Mouse (Mus musculus) testis, adult 2 months (tissue): ENCODE data around the gene Etl4.

Experiments
- CTCF ChIP-seq: fragments of 200-500 bp; IDR thresholded peaks from 2 replicates; pipeline ENCODE4 v1.5.1; 2012; ENCODE audit warnings: low read depth, mild to moderate bottlenecking, inconsistent platforms, low read length, moderate library complexity; ENCODE audit not compliant: control insufficient read depth, insufficient read depth, insufficient replicate concordance
- POLR2A ChIP-seq: fragments of 200-500 bp; IDR thresholded peaks from 2 replicates; pipeline ENCODE4 v1.6.1; 2012; ENCODE audit warnings: low read depth, mild to moderate bottlenecking, inconsistent platforms, low read length, moderate library complexity; ENCODE audit not compliant: control insufficient read depth

DNA sequence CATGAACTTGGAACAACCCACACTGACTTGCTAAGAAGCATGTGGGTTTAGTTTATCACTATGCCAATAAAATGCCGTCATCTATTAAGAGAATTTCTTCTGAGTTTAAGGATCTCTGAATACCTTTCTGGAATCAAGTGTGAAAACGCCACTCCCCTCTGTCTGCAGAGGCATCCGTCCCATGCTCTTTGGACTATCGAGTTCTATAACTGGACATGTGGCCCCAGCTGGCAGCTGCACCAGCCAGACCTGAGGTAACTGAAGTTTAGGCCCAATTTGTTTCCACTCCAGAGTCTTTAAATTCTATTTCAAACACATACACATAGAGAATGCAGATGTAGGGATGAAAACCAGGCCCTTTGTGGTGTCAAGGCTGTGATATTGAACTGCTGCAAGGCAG is 795.5 kb downstream of the Etl4 start:
- TF ChIP-seq CTCF (no peak), POLR2A (no peak)
